Mouse (Mus musculus): ENCODE results near the gene Rhox2g.
"Not testable (repeated sequence)": the region's sequence is repeated elsewhere in the genome, so short reads cannot be mapped to it uniquely, and the experiment has no call there.

The Rhox2g gene

DNA sequence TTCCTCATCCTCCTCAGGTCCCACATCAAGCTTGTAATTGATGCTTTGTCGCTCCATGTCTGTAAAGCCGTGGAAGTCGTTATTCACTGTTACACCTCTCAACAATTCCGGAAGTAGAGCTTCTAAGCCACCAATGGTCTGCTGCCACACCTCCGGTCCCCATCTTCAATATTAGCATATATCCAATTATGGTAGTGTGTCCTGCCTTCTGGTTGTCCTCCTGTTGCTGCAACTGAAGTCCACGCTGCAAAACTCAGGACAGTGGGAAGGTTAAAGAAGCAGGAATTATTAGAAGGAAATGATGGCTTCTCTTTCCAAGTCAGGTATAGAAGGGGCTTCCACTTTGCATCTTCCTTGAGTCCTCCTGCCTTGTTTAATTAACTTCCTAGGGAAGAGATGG, at the start of gene Rhox2g:
TSS of gene Rhox2g (minus strand) at position 101 of the 400 bp plus-strand sequence.
- DNase-seq (ENCODE audit: low spot score), result not testable (repeated sequence)

DNA sequence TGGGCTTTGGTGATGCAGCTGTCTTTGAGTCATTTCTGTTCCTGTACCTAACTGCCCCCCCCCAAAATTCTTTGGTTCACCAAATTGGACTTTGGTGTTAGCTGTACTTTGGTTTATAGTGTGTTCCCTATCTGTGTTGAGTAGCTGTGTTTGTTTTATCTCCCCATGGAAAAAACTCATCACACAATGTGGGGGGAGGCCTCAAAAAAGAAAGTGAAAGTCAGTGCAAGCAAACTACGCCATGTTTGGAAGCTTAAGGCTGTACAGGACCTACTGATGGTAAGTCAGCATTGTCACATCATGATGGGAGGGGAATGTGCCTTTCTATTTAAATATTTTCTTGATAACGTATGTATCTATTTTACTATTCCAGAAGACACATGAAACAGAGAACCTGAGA, 49.0 kb upstream of the Rhox2g start:
- DNase-seq (ENCODE audit: low spot score), result no peak

DNA sequence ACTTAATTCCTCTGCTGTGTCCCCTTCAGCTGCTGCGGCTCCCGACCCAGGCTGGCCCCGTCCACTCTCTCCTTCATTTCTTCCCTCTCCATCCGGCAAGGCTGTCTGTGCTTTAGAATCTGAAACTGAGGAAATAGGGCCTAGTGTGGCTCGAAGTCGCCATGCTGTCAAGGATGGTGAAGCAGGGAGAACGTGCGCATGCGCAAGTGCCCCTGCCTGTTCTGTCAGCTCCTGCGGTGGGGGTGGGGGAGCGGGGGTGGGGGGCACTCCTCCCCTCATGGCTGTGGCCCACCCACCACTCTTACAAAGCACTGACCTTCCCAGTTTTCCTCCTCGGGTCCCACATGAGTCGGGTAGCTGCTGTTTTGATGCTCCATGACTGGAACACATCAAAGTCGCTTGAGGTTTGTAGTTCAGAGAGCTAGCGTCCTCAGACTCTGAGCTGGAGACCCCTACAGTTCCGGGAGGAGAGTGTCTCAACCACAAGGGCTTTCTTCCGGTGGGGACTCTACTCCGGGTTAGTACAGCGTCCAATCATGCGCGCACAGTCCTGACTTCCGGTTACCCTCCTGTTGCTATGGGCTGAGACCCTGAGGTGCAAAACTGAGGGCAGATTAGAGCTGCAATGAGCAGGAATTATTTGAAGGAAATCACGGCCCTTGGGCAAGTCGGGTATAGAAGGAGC, 39.9 kb upstream of the Rhox2g start:
- DNase-seq (ENCODE audit: low spot score), result no peak

DNA sequence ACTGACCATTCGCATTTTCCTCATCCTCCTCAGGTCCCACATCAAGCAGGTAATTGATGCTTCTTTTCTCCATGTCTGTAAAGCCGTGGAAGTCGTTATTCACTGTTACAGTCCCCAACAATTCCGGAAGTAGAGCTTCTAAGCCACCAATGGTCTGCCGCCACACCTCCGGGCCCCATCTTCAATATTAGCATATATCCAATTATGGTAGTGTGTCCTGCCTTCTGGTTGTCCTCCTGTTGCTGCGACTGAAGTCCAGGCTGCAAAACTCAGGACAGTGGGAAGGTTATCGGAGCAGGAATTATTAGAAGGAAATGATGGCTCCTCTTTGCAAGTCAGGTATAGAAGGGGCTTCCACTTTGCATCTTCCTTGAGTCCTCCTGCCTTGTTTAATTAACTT, 29.9 kb upstream of the Rhox2g start, which contains the start of gene Rhox2h:
TSS of gene Rhox2h (minus strand) at position 101 of the 400 bp plus-strand sequence.
- not testable (repeated sequence) for DNase-seq (ENCODE audit: low spot score)

DNA sequence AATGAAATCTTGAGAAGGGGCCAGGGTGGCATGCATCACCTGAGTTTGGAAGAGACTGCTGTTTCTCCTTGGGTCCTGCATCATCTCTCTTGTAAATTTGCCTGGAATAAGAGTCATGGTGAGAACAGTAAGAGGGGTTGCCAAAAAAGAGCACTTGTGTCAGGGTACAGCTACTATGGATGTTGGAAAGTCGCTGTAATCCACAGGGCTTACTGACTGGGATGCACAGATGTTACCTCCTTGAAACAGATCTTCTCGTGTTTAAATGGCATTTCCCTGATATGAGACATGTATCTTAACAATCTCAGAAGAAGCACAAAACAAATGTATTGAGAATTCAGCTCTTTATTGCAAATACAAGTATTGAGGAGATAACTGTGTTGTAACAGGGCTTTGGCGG, 25.4 kb upstream of the Rhox2g start, which contains the start of gene Rhox3h:
TSS of gene Rhox3h (minus strand) at position 101 of the 400 bp plus-strand sequence.
- DNase-seq (ENCODE audit: low spot score), result not testable (repeated sequence)

DNA sequence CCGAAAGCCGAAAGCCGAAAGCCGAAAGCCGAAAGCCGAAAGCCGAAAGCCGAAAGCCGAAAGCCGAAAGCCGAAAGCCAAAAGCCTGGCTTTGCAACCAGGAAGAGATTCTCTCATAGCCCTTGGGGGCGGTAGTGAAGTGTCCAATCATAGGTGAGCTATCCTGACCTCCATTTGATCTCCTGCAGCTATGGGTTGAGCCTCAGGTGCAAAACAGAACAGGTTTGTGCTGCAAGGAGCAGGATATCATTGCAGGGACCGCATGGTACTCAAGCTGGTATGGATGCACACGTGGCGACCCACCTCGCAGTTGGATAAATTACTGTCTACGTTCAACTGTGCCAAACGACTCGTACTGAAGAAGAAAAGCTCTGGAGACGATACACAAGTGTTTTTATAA, 8.0 kb upstream of the Rhox2g start, which contains the start of gene Rhox4g:
TSS of gene Rhox4g (minus strand) at position 101 of the 400 bp plus-strand sequence.
- DNase-seq (ENCODE audit: low spot score), result not testable (repeated sequence)

DNA sequence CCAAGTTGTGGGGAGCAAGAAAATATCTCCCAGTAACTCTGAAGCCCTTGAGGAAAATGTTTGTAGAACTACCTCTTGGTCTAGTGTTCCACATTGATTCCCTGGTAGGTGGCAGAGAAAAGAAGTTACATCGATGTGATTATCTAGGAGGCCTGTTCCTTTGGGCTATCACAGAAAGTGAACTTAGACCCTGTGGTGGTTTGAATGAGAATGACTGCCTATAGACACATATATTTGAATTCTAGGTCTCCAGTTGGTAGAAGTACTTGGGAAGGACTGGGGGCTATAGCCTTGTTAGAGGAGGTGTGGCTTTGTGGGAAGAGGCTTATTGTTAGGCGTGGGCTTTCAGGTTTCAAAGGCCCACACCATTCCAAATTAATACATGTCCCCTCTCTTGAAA, 14.8 kb downstream of the Rhox2g start, which contains the start of gene Rhox3g:
TSS of gene Rhox3g (minus strand) at position 101 of the 400 bp plus-strand sequence.
- DNase-seq (ENCODE audit: low spot score), result not testable (repeated sequence)

DNA sequence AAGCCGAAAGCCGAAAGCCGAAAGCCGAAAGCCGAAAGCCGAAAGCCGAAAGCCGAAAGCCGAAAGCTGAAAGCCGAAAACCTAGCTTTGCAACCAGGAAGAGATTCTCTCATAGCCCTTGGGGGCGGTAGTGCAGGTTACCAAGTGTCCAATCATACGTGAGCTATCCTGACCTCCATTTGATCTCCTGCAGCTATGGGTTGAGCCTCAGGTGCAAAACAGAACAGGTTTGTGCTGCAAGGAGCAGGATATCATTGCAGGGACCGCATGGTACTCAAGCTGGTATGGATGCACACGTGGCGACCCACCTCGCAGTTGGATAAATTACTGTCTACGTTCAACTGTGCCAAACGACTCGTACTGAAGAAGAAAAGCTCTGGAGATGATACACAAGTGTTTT, 35.7 kb downstream of the Rhox2g start, which contains the start of gene Rhox4f:
TSS of gene Rhox4f (minus strand) at position 101 of the 400 bp plus-strand sequence.
- DNase-seq (ENCODE audit: low spot score), result not testable (repeated sequence)

All from c-Kit-positive CD71-positive TER-119-positive erythroid progenitor cells, embryonic 14.5 days (primary cell).